Mouse (Mus musculus) neural tube, embryonic 11.5 days (tissue): Measurements from ENCODE around the gene Rbfox3. TPM values are rescaled to one million over a fixed set of nuclear protein-coding genes. Genes with fewer than 3 reads are reported as not detected.
A peak's percentile ranks its signal among the peaks of the same experiment; 100 is the strongest.

Experiments
- ATAC-seq: fragments of 200-750 bp; cut with Nextera tagmentation; 2 replicates; pipeline ENCODE4 v1.8.0; 2017; ENCODE audit warnings: moderate number of reproducible peaks, mild to moderate bottlenecking, moderate TSS enrichment, moderate library complexity; ENCODE audit not compliant: insufficient read depth, low FRiP score, low TSS enrichment
- DNase-seq: peaks from one replicate; pipeline ENCODE4 v3.0.0-alpha.2; 2015; ENCODE audit warnings: low spot score
- H3K27ac ChIP-seq: fragments of 300-500 bp; sonication (generic); 2 replicates; pipeline ENCODE4 v1.5.1; 2014; ENCODE audit warnings: low read depth, mild to moderate bottlenecking, low read length
- H3K27me3 ChIP-seq: fragments of 300-500 bp; sonication (generic); 2 replicates; pipeline ENCODE4 v1.6.1; 2014; ENCODE audit warnings: mild to moderate bottlenecking, low read length, mixed read lengths; ENCODE audit not compliant: control insufficient read depth, insufficient read depth
- H3K36me3 ChIP-seq: fragments of 300-500 bp; sonication (generic); 2 replicates; pipeline ENCODE4 v1.6.1; 2014; ENCODE audit warnings: mild to moderate bottlenecking, low read length, moderate library complexity, mixed read lengths; ENCODE audit not compliant: control insufficient read depth, insufficient read depth
- H3K4me1 ChIP-seq: fragments of 300-500 bp; sonication (generic); 2 replicates; pipeline ENCODE4 v1.6.1; 2014; ENCODE audit warnings: low read length, mixed read lengths; ENCODE audit not compliant: control insufficient read depth, insufficient read depth
- H3K4me2 ChIP-seq: fragments of 300-500 bp; sonication (generic); 2 replicates; pipeline ENCODE4 v1.6.1; 2014; ENCODE audit warnings: low read depth, mild to moderate bottlenecking, moderate library complexity
- H3K4me3 ChIP-seq: fragments of 300-500 bp; sonication (generic); 2 replicates; pipeline ENCODE4 v1.5.1; 2014; ENCODE audit warnings: low read depth, low read length
- H3K9ac ChIP-seq: fragments of 300-500 bp; sonication (generic); 2 replicates; pipeline ENCODE4 v1.6.1; 2014; ENCODE audit warnings: mild to moderate bottlenecking, low read length
- H3K9me3 ChIP-seq: fragments of 300-500 bp; sonication (generic); 2 replicates; pipeline ENCODE4 v1.6.1; 2016; ENCODE audit warnings: low read length; ENCODE audit not compliant: control insufficient read depth
- WGBS: fragments of 180-500 bp; shearing (Covaris S2); extraction: QIAGEN DNeasy Blood & Tissue Kit; methylation state at CpG from one replicate; pipeline ENCODE4 v1.1.7; 2014; 5-methylcytosine and 5-hydroxymethylcytosine counted together
- polyA plus RNA-seq: library from polyadenylated mRNA; unstranded; fragments of >200 nt; fragmentation: Nextera tagmentation; extraction: Ambion mirVana; gene quantifications from 2 replicates; pipeline ENCODE4 v1.2.1, GENCODE M21; 2014

Rbfox3 gene
- polyA plus RNA-seq, 1 experiment from 2014 or later, result 16.2 TPM

GRCm38 (mm10) chr11:118652401-118653240 lies 258.8 kb downstream of the Rbfox3 start:
- Histone ChIP-seq H3K9ac (no peak overlapping the region), H3K36me3 (no peaks in the 10 kb centered on the region), H3K4me3 (no peak overlapping the region), H3K27me3 (no peaks in the 10 kb centered on the region), H3K27ac (no peak overlapping the region), H3K4me1 (no peaks in the 10 kb centered on the region), H3K4me2 (no peak overlapping the region), H3K9me3 (no peaks in the 10 kb centered on the region)
- DNase-seq, result no peak
- no peak for ATAC-seq
- 88% methylated on average over 13 of the region's 13 CpGs for WGBS

- no peaks in the 10 kb centered on the region for H3K9me3 ChIP-seq
- ATAC-seq (no peak), DNase-seq (no peak)
- no peak overlapping the region for H3K4me3 ChIP-seq
- H3K9ac ChIP-seq, result no peak overlapping the region
- H3K4me1 ChIP-seq, result no peaks in the 10 kb centered on the region
- no peak overlapping the region for H3K27ac ChIP-seq
- WGBS, result 20% methylated on average over 5 of the region's 5 CpGs
- H3K36me3 ChIP-seq, result no peaks in the 10 kb centered on the region
- H3K27me3 ChIP-seq, result no peaks in the 10 kb centered on the region
- H3K4me2 ChIP-seq, result no peak overlapping the region
Observed at GRCm38 (mm10) chr11:118648369-118648768, 263.0 kb downstream of the Rbfox3 start.

GRCm38 (mm10) chr11:118646864-118647263 lies 264.5 kb downstream of the Rbfox3 start:
- DNase-seq, result no peak
- whole genome bisulfite sequencing, result 87% methylated on average over 3 of the region's 3 CpGs
- no peaks in the 10 kb centered on the region for H3K27me3 ChIP-seq
- H3K27ac ChIP-seq, result no peak overlapping the region
- H3K9ac ChIP-seq, result no peak overlapping the region
- H3K4me2 ChIP-seq, result no peak overlapping the region
- no peak for ATAC-seq
- H3K36me3 ChIP-seq, result no peaks in the 10 kb centered on the region
- no peaks in the 10 kb centered on the region for H3K9me3 ChIP-seq
- no peak overlapping the region for H3K4me3 ChIP-seq
- no peaks in the 10 kb centered on the region for H3K4me1 ChIP-seq

GRCm38 (mm10) chr11:118645158-118645557 lies 266.2 kb downstream of the Rbfox3 start:
- H3K9ac ChIP-seq, result no peak overlapping the region
- H3K9me3 ChIP-seq, result no peaks in the 10 kb centered on the region
- no peak for DNase-seq
- 90% methylated on average over 3 of the region's 3 CpGs for WGBS
- no peaks in the 10 kb centered on the region for H3K27me3 ChIP-seq
- no peaks in the 10 kb centered on the region for H3K4me1 ChIP-seq
- H3K36me3 ChIP-seq, result no peaks in the 10 kb centered on the region
- no peak for ATAC-seq
- H3K4me3 ChIP-seq, result no peak overlapping the region
- no peak overlapping the region for H3K4me2 ChIP-seq
- no peak overlapping the region for H3K27ac ChIP-seq

GRCm38 (mm10) chr11:118640706-118641105 lies 270.7 kb downstream of the Rbfox3 start:
- no peaks in the 10 kb centered on the region for H3K27me3 ChIP-seq
- WGBS, result 90% methylated on average over 4 of the region's 4 CpGs
- no peak overlapping the region for H3K9ac ChIP-seq

GRCm38 (mm10) chr11:118637718-118638117 lies 273.7 kb downstream of the Rbfox3 start:
- no peak for ATAC-seq
- WGBS, result 85% methylated on average over 10 of the region's 10 CpGs

More at GRCm38 (mm10) chr11:118640706-118641105, 270.7 kb downstream of the Rbfox3 start:
- Histone ChIP-seq H3K9me3 (no peaks in the 10 kb centered on the region), H3K27ac (no peak overlapping the region), H3K36me3 (no peaks in the 10 kb centered on the region), H3K4me3 (no peak overlapping the region), H3K4me2 (no peak overlapping the region), H3K4me1 (no peaks in the 10 kb centered on the region)
- no peak for ATAC-seq
- no peak for DNase-seq

GRCm38 (mm10) chr11:118634647-118635046 lies 276.8 kb downstream of the Rbfox3 start:
- Histone ChIP-seq H3K36me3 (no peaks in the 10 kb centered on the region), H3K9me3 (no peaks in the 10 kb centered on the region), H3K4me1 (no peaks in the 10 kb centered on the region), H3K4me3 (no peak overlapping the region), H3K9ac (no peak overlapping the region), H3K27me3 (no peaks in the 10 kb centered on the region), H3K4me2 (no peak overlapping the region), H3K27ac (no peak overlapping the region)
- WGBS, result 54% methylated on average over 8 of the region's 8 CpGs
- DNase-seq (peak; percentile 50), ATAC-seq (no peak)

More at GRCm38 (mm10) chr11:118637718-118638117, 273.7 kb downstream of the Rbfox3 start:
- Histone ChIP-seq H3K36me3 (no peaks in the 10 kb centered on the region), H3K4me2 (no peak overlapping the region), H3K9ac (no peak overlapping the region), H3K4me3 (no peak overlapping the region), H3K27me3 (no peaks in the 10 kb centered on the region), H3K9me3 (no peaks in the 10 kb centered on the region), H3K4me1 (no peaks in the 10 kb centered on the region), H3K27ac (no peak overlapping the region)
- DNase-seq, result no peak

- DNase-seq, result no peak
- Histone ChIP-seq H3K27me3 (no peaks in the 10 kb centered on the region), H3K4me2 (no peak overlapping the region), H3K9me3 (no peaks in the 10 kb centered on the region), H3K4me3 (no peak overlapping the region), H3K9ac (no peak overlapping the region), H3K27ac (no peak overlapping the region), H3K4me1 (peaks cover 7% of the 10 kb centered on the region), H3K36me3 (no peaks in the 10 kb centered on the region)
- WGBS, result 83% methylated on average over 1 of the region's 1 CpGs
- ATAC-seq, result no peak
Observed at GRCm38 (mm10) chr11:118629718-118630117, 281.7 kb downstream of the Rbfox3 start.

GRCm38 (mm10) chr11:118627541-118627940 lies 283.9 kb downstream of the Rbfox3 start:
- Histone ChIP-seq H3K9me3 (no peaks in the 10 kb centered on the region), H3K4me2 (no peak overlapping the region), H3K27me3 (no peaks in the 10 kb centered on the region), H3K36me3 (no peaks in the 10 kb centered on the region), H3K27ac (peak overlapping the region; percentile 62; the same call in 1 of the 2 replicates), H3K9ac (no peak overlapping the region), H3K4me3 (no peak overlapping the region), H3K4me1 (peaks cover 7% of the 10 kb centered on the region)
- no peak for ATAC-seq
- WGBS, result 76% methylated on average over 5 of the region's 5 CpGs
- DNase-seq, result no peak
